Mouse (Mus musculus): Measurements from ENCODE around the gene Adcy1.

The Adcy1 gene

DNA sequence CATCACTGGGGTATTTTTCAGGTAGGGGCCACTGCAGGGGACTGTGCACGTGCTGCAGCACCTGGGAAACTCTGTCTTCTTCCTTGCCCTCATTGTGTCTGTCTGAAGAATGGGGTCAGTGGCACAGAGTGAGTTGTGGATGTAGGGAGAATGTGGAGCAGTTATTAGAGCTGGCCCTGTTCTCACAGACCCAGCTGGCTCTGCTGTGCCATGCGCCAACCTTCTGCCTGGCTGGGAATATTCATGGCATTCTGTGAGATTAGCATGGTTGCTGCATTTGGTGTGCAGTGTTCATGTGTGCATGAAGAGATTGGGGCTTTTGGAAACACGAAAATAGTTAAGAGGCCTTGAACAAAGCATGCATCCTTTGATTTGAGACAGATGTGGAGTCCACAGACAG, 10.3 kb downstream of the Adcy1 start:
- Histone ChIP-seq H3K27me3 (ENCODE audit: insufficient read depth, low read length) (peaks cover 7% of the 10 kb centered on the region; the same call in 1 of the 2 replicates), H3K4me3 (replicated peaks; ENCODE audit: low read length) (no peak overlapping the region)

DNA sequence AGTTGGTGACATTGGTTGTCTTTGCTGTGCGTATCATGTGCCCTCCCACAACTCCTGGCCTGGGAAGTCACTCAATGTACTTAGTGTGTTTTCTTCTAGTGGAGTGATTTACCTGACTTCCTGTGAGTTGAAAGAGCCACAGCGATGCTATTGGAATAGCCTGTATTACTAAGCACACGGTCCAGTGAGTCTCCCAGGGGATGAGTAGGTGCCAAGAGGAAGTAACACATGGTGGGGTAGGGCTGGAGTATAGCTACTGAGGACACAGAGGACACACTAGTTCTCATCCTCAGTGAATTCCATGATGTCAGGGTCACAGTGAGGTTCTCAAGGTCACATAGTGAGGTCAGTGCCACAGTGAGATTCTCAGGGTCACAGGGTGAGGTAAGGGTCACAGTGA, 13.2 kb downstream of the Adcy1 start:
- Histone ChIP-seq H3K9me3 (ENCODE audit: low read length) (no peaks in the 10 kb centered on the region), H3K36me3 (ENCODE audit: insufficient read depth, low read length) (no peaks in the 10 kb centered on the region), H3K4me1 (replicated peaks; ENCODE audit: low read depth, low read length) (peaks cover 18% of the 10 kb centered on the region), H3K27me3 (ENCODE audit: insufficient read depth, low read length) (no peaks in the 10 kb centered on the region), H3K4me3 (replicated peaks; ENCODE audit: low read length) (no peak overlapping the region)
- TF ChIP-seq CTCF (conservative IDR thresholded peaks at IDR 0.05; ENCODE audit: low read length), result no peak
- TF ChIP-seq NANOG (IDR thresholded peaks at IDR 0.05; ENCODE audit: borderline replicate concordance, low read length), result no peak
- no peak for TF ChIP-seq POU5F1 (IDR thresholded peaks at IDR 0.05; ENCODE audit: borderline replicate concordance, low read length)

More for the DNA sequence above, 10.3 kb downstream of the Adcy1 start:
- Histone ChIP-seq H3K9me3 (ENCODE audit: low read length) (no peaks in the 10 kb centered on the region), H3K4me1 (replicated peaks; ENCODE audit: low read depth, low read length) (peaks cover 44% of the 10 kb centered on the region), H3K36me3 (ENCODE audit: insufficient read depth, low read length) (no peaks in the 10 kb centered on the region)
- no peak for TF ChIP-seq POU5F1 (IDR thresholded peaks at IDR 0.05; ENCODE audit: borderline replicate concordance, low read length)
- no peak for TF ChIP-seq CTCF (conservative IDR thresholded peaks at IDR 0.05; ENCODE audit: low read length)
- no peak for TF ChIP-seq NANOG (IDR thresholded peaks at IDR 0.05; ENCODE audit: borderline replicate concordance, low read length)

DNA sequence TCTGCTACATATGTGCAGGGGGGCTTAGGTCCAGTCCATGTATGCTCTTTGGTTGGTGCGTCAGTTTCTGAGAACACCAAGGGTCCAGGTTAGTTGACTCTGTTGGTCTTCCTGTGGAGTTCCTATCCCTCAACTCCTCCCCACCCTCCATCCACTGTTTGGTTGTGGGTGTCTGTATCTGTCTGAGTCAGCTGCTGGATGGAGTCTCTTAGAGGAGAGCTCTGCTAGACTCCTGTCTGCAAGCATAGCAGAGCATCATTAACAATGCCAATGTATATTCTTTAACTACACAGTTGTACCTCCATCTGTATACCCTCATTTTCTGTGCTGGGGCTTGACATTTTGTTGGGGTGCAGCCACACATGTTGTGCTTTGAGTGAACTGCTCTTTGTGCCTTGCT, 18.6 kb downstream of the Adcy1 start:
- H3K9me3 ChIP-seq (ENCODE audit: low read length), result peaks cover 11% of the 10 kb centered on the region; the same call in 1 of the 2 replicates
- no peak for TF ChIP-seq CTCF (conservative IDR thresholded peaks at IDR 0.05; ENCODE audit: low read length)
- no peak for TF ChIP-seq NANOG (IDR thresholded peaks at IDR 0.05; ENCODE audit: borderline replicate concordance, low read length)
- no peak for TF ChIP-seq POU5F1 (IDR thresholded peaks at IDR 0.05; ENCODE audit: borderline replicate concordance, low read length)
- 0 out of 2 replicates have a peak, but pooled peaks cover 3% of the 10 kb centered on the region for H3K36me3 ChIP-seq (ENCODE audit: insufficient read depth, low read length)
- H3K4me1 ChIP-seq (replicated peaks; ENCODE audit: low read depth, low read length), result peaks cover 3% of the 10 kb centered on the region
- H3K27me3 ChIP-seq (ENCODE audit: insufficient read depth, low read length), result no peaks in the 10 kb centered on the region
- H3K4me3 ChIP-seq (replicated peaks; ENCODE audit: low read length), result no peak overlapping the region

GRCm38 (mm10) chr11:7083911-7084310, 20.6 kb downstream of the Adcy1 start:
- Histone ChIP-seq H3K27me3 (ENCODE audit: insufficient read depth, low read length) (no peaks in the 10 kb centered on the region), H3K4me3 (replicated peaks; ENCODE audit: low read length) (no peak overlapping the region), H3K9me3 (ENCODE audit: low read length) (peaks cover 11% of the 10 kb centered on the region; the same call in 1 of the 2 replicates), H3K36me3 (ENCODE audit: insufficient read depth, low read length) (0 out of 2 replicates have a peak, but pooled peaks cover 3% of the 10 kb centered on the region), H3K4me1 (replicated peaks; ENCODE audit: low read depth, low read length) (peaks cover 3% of the 10 kb centered on the region)
- TF ChIP-seq CTCF (conservative IDR thresholded peaks at IDR 0.05; ENCODE audit: low read length) (no peak), NANOG (IDR thresholded peaks at IDR 0.05; ENCODE audit: borderline replicate concordance, low read length) (no peak)

DNA sequence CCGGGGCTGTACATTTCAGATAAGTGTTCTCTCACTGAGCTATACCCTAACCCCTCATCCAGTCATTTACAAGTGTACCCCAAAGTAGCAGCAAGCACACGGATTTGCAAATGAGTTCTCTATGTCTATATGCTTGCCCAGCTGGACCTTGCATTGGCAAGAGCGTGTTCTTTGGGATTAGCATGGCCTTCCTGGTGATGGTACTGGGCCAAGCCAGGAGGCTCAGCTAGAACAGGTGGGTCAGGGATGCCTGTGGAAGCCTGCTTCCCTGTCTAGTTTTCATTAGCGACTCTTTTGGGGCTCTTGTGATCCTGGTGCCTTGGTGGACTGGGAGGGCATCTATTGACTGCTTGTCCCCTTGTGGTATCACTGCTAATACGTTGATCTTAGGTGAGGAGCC, 21.9 kb downstream of the Adcy1 start:
- Histone ChIP-seq H3K9me3 (ENCODE audit: low read length) (peaks cover 11% of the 10 kb centered on the region; the same call in 1 of the 2 replicates), H3K36me3 (ENCODE audit: insufficient read depth, low read length) (0 out of 2 replicates have a peak, but pooled peaks cover 3% of the 10 kb centered on the region), H3K4me1 (replicated peaks; ENCODE audit: low read depth, low read length) (peaks cover 3% of the 10 kb centered on the region), H3K27me3 (ENCODE audit: insufficient read depth, low read length) (no peaks in the 10 kb centered on the region), H3K4me3 (replicated peaks; ENCODE audit: low read length) (no peak overlapping the region)
- TF ChIP-seq NANOG (IDR thresholded peaks at IDR 0.05; ENCODE audit: borderline replicate concordance, low read length) (no peak), POU5F1 (IDR thresholded peaks at IDR 0.05; ENCODE audit: borderline replicate concordance, low read length) (no peak), CTCF (conservative IDR thresholded peaks at IDR 0.05; ENCODE audit: low read length) (no peak)

GRCm38 (mm10) chr11:7091120-7091519, 27.8 kb downstream of the Adcy1 start:
- 0 out of 2 replicates have a peak, but pooled peaks cover 5% of the 10 kb centered on the region for H3K4me1 ChIP-seq (replicated peaks; ENCODE audit: low read depth, low read length)
- H3K9me3 ChIP-seq (ENCODE audit: low read length), result peaks cover 14% of the 10 kb centered on the region; the same call in 1 of the 2 replicates
- no peaks in the 10 kb centered on the region for H3K36me3 ChIP-seq (ENCODE audit: insufficient read depth, low read length)
- H3K4me3 ChIP-seq (replicated peaks; ENCODE audit: low read length), result no peak overlapping the region
- no peaks in the 10 kb centered on the region for H3K27me3 ChIP-seq (ENCODE audit: insufficient read depth, low read length)
- TF ChIP-seq CTCF (conservative IDR thresholded peaks at IDR 0.05; ENCODE audit: low read length) (no peak), POU5F1 (IDR thresholded peaks at IDR 0.05; ENCODE audit: borderline replicate concordance, low read length) (no peak), NANOG (IDR thresholded peaks at IDR 0.05; ENCODE audit: borderline replicate concordance, low read length) (no peak)

DNA sequence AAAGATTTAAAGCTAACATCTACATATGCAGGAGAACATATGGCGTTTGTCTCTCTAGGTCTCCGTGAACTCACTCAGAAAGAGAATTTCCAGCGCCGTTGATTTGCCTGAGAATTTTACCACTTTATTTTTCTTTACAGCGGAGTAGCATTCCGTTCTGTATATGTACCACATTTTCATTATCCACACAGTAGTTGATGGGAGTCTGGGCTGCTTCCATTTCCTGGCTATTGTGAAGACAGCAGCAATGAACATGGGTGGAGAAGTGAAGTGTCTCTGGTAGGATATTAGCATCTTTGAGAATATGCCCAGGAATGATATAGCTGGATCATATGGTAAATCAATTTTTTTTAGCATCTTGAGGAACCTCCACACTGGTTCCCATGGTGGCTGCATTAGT, 31.6 kb downstream of the Adcy1 start:
- peaks cover 50% of the 10 kb centered on the region for H3K9me3 ChIP-seq (ENCODE audit: low read length)
- TF ChIP-seq POU5F1 (IDR thresholded peaks at IDR 0.05; ENCODE audit: borderline replicate concordance, low read length) (no peak), CTCF (conservative IDR thresholded peaks at IDR 0.05; ENCODE audit: low read length) (no peak), NANOG (IDR thresholded peaks at IDR 0.05; ENCODE audit: borderline replicate concordance, low read length) (no peak)
- H3K27me3 ChIP-seq (ENCODE audit: insufficient read depth, low read length), result no peaks in the 10 kb centered on the region
- no peak overlapping the region for H3K4me3 ChIP-seq (replicated peaks; ENCODE audit: low read length)
- H3K36me3 ChIP-seq (ENCODE audit: insufficient read depth, low read length), result peaks cover 18% of the 10 kb centered on the region
- 0 out of 2 replicates have a peak, but pooled peaks cover 5% of the 10 kb centered on the region for H3K4me1 ChIP-seq (replicated peaks; ENCODE audit: low read depth, low read length)

DNA sequence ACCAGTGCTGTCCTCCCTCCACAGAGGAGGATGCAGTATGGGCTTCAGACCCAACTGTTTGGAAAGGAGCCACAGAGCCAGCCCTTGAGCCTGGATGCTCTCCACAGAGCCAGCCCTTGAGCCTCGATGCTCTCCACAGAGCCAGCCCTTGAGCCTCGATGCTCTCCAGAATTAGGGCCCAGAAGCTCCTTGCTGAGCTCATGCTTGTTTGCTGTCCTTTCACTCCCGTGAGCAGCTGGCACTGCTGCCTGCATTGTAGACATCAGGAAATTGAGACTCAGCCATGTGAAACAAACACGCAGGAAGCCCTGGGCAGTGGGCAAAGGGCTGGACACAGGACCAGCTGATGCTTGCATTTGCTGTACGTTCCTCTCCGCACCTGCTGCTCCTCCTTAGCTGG, 38.4 kb downstream of the Adcy1 start:
- no peaks in the 10 kb centered on the region for H3K4me1 ChIP-seq (replicated peaks; ENCODE audit: low read depth, low read length)
- H3K27me3 ChIP-seq (ENCODE audit: insufficient read depth, low read length), result no peaks in the 10 kb centered on the region
- H3K36me3 ChIP-seq (ENCODE audit: insufficient read depth, low read length), result peaks cover 50% of the 10 kb centered on the region
- peaks cover 98% of the 10 kb centered on the region for H3K9me3 ChIP-seq (ENCODE audit: low read length)
- peak overlapping the region; percentile 14; the same call in 1 of the 2 replicates for H3K4me3 ChIP-seq (replicated peaks; ENCODE audit: low read length)
- TF ChIP-seq NANOG (IDR thresholded peaks at IDR 0.05; ENCODE audit: borderline replicate concordance, low read length) (no peak), CTCF (conservative IDR thresholded peaks at IDR 0.05; ENCODE audit: low read length) (no peak), POU5F1 (IDR thresholded peaks at IDR 0.05; ENCODE audit: borderline replicate concordance, low read length) (no peak)

Data from E14TG2a.4 (cell line).